ENCODE assay signal across 12 mouse cellular contexts in genomic region chr2:120606021-120606690, GRCm38 (mm10). TPM values are rescaled to one million over a fixed set of nuclear protein-coding genes. Genes with fewer than 3 reads are reported as not detected.
DNase-seq lines count a peak whose midpoint lies in the region; ATAC-seq and TF ChIP-seq lines count a peak whose summit lies in the region.
"Had no signal": no experiment of that assay in that cellular context is flagged by ENCODE, and none has a peak within 500 bp of the region (broad histone marks: within the 10 kb centered on the region; RNA-seq: fewer than 3 reads in every experiment).

No protein-coding gene starts in this region.

- no peak for TF ChIP-seq POLR2A in lung, adult 2 months (IDR thresholded peaks at IDR 0.05; ENCODE audit: borderline replicate concordance, extremely low read depth, low read depth, low read length)

- H3K4me1 ChIP-seq in lung, adult 2 months (ENCODE audit: control insufficient read depth, insufficient read depth, low read length) = no peaks in the 10 kb centered on the region
- peaks cover 27% of the 10 kb centered on the region for H3K4me1 ChIP-seq in forebrain, embryonic 10.5 days

- WGBS in lung, adult 2 months = 87% methylated on average over 6 of the region's 6 CpGs
- 86% methylated on average over 6 of the region's 6 CpGs for WGBS in forebrain, embryonic 10.5 days

- no peaks in the 10 kb centered on the region for H3K9me3 ChIP-seq in forebrain, embryonic 10.5 days
- H3K9me3 ChIP-seq: embryonic facial prominence, embryonic 12.5 days; liver, embryonic 13.5 days had no signal

- no peak for ATAC-seq in activated CD4-positive, CD25-positive, alpha-beta regulatory T cell, adult 4 months

- no peak overlapping the region for H3K4me3 ChIP-seq in lung, adult 2 months (replicated peaks; ENCODE audit: extremely low read depth, low read depth, low read length)
- H3K4me3 ChIP-seq in forebrain, embryonic 10.5 days = no peak overlapping the region
- H3K4me3 ChIP-seq: embryonic facial prominence, embryonic 12.5 days; liver, embryonic 13.5 days had no signal

- TF ChIP-seq CTCF in lung, adult 2 months (IDR thresholded peaks at IDR 0.05; ENCODE audit: insufficient read depth, low read length) = no peak

- H3K27ac ChIP-seq in forebrain, embryonic 10.5 days = no peak overlapping the region
- H3K27ac ChIP-seq: embryonic facial prominence, embryonic 12.5 days; liver, embryonic 13.5 days had no signal

- H3K27me3 ChIP-seq in forebrain, embryonic 10.5 days (ENCODE audit: poor library complexity, severe bottlenecking) = no peaks in the 10 kb centered on the region
- H3K27me3 ChIP-seq: embryonic facial prominence, embryonic 12.5 days; liver, embryonic 13.5 days had no signal

- peaks cover 38% of the 10 kb centered on the region for H3K36me3 ChIP-seq in forebrain, embryonic 10.5 days (replicated peaks)

- peak; percentile 18 for DNase-seq in heart, adult 8-10 months (ENCODE audit: low spot score)
- no peak for DNase-seq in heart, adult 11 months
- DNase-seq in lung, postnatal 36 days = peak; percentile 26
- DNase-seq in lung, adult 2 months = no peak
- peak; percentile 71 for DNase-seq in NIH3T3 (ENCODE audit: low read depth)
- peak; percentile 35 for DNase-seq in naive thymus-derived CD4-positive, alpha-beta T cell, adult 2 months (ENCODE audit: low read depth)
- DNase-seq in forebrain, embryonic 10.5 days (ENCODE audit: extremely low spot score, low spot score) = no peak
- DNase-seq: heart, adult 18-20 months; kidney, adult 8-10 months; liver, embryonic 13.5 days had no signal

RNA-seq across cellular contexts. Expression of gene Haus2, which starts 3.0 kb away (rescaled TPM):
- total RNA-seq in heart, adult 8-10 months (2022) = 10 to 100 TPM in 3 of 4 experiments, 1 to 10 TPM in 1; 10.0 to 12.1 (median 11.4) TPM
- 2.1 and 3.2 TPM in 2 replicates for polyA plus RNA-seq in lung, adult 2 months (2012; rRNA removed)
- 40.5 and 43.7 TPM in 2 replicates for polyA plus RNA-seq in forebrain, embryonic 10.5 days (2016; fragmentation: Nextera tagmentation; extraction: Ambion mirVana)
- polyA plus RNA-seq in activated CD4-positive, CD25-positive, alpha-beta regulatory T cell, adult 4 months (2017; shearing (Covaris generic)) = 10 to 100 TPM; 18.1 to 19.6 TPM

RNA-seq across cellular contexts. Expression of gene Lrrc57, which starts 3.2 kb away (rescaled TPM):
- total RNA-seq in heart, adult 8-10 months (2022) = 10 to 100 TPM; 14.3 to 21.5 (median 17.8) TPM
- 9.3 and 12.9 TPM in 2 replicates for polyA plus RNA-seq in lung, adult 2 months (2012; rRNA removed)
- 29.3 and 32.0 TPM in 2 replicates for polyA plus RNA-seq in forebrain, embryonic 10.5 days (2016; fragmentation: Nextera tagmentation; extraction: Ambion mirVana)
- 10 to 100 TPM; 30.7 to 32.2 TPM for polyA plus RNA-seq in activated CD4-positive, CD25-positive, alpha-beta regulatory T cell, adult 4 months (2017; shearing (Covaris generic))

RNA-seq across cellular contexts. Expression of gene Stard9, which starts 22.8 kb away (rescaled TPM):
- 1 to 10 TPM; 6.1 to 8.5 (median 6.5) TPM for total RNA-seq in heart, adult 8-10 months (2022)
- 28.3 and 34.7 TPM in 2 replicates for polyA plus RNA-seq in lung, adult 2 months (2012; rRNA removed)
- 2.4 and 2.9 TPM in 2 replicates for polyA plus RNA-seq in forebrain, embryonic 10.5 days (2016; fragmentation: Nextera tagmentation; extraction: Ambion mirVana)
- polyA plus RNA-seq in activated CD4-positive, CD25-positive, alpha-beta regulatory T cell, adult 4 months (2017; shearing (Covaris generic)) = under 1 TPM; 0.60 to 0.62 TPM

RNA-seq across cellular contexts. Expression of gene Snap23, which starts 38.7 kb away (rescaled TPM):
- total RNA-seq in heart, adult 8-10 months (2022) = 10 to 100 TPM; 53.4 to 63.6 (median 58.4) TPM
- polyA plus RNA-seq in lung, adult 2 months (2012; rRNA removed) = 5.2 and 11.1 TPM in 2 replicates
- polyA plus RNA-seq in forebrain, embryonic 10.5 days (2016; fragmentation: Nextera tagmentation; extraction: Ambion mirVana) = 50.5 and 56.2 TPM in 2 replicates
- 10 to 100 TPM; 58.1 to 58.3 TPM for polyA plus RNA-seq in activated CD4-positive, CD25-positive, alpha-beta regulatory T cell, adult 4 months (2017; shearing (Covaris generic))

RNA-seq across cellular contexts. Expression of gene Zfp106, which starts 42.5 kb away (rescaled TPM):
- 100 to 1,000 TPM; 499 to 578 (median 540) TPM for total RNA-seq in heart, adult 8-10 months (2022)
- polyA plus RNA-seq in lung, adult 2 months (2012; rRNA removed) = 48.6 and 51.0 TPM in 2 replicates
- polyA plus RNA-seq in forebrain, embryonic 10.5 days (2016; fragmentation: Nextera tagmentation; extraction: Ambion mirVana) = 83.1 and 87.3 TPM in 2 replicates
- polyA plus RNA-seq in activated CD4-positive, CD25-positive, alpha-beta regulatory T cell, adult 4 months (2017; shearing (Covaris generic)) = 10 to 100 TPM; 23.3 to 25.1 TPM

Comparison
In these comparisons a context has a peak if more than half of its experiments do, and no peak if none do; other contexts are left out.
1. DNase-seq: peak in heart, adult 8-10 months (single experiment), lung, postnatal 36 days (single experiment), NIH3T3 (single experiment) and naive thymus-derived CD4-positive, alpha-beta T cell, adult 2 months (single experiment); none in heart, adult 11 months (single experiment), lung, adult 2 months (single experiment) and forebrain, embryonic 10.5 days (single experiment).